Mouse (Mus musculus) layer of hippocampus, adult 2 months (tissue): ENCODE results near the gene Smoc1. TPM values are rescaled to one million over a fixed set of nuclear protein-coding genes. Genes with fewer than 3 reads are reported as not detected.

Experiments
- DNase-seq, 2 experiments: peaks; one replicate each; pipeline ENCODE4 v3.0.0; 2022; ENCODE audit warnings: low spot score in 2 of 2
- H3K27ac ChIP-seq: fragments of 200-600 bp; 2 replicates; pipeline ENCODE4 v1.8.1; 2022
- H3K4me3 ChIP-seq: fragments of 200-600 bp; 2 replicates; pipeline ENCODE4 v1.8.1; 2022; ENCODE audit warnings: mild to moderate bottlenecking
- CTCF ChIP-seq: fragments of 200-600 bp; conservative IDR thresholded peaks from 2 replicates; pipeline ENCODE4 v1.8.1; 2022; ENCODE audit warnings: antibody characterized with exemption, mild to moderate bottlenecking, moderate library complexity
- total RNA-seq, 2 experiments: library from RNA; stranded (reverse); gene quantifications; 2 replicates each; pipeline ENCODE4 v1.2.3; 2021

Gene Smoc1
- total RNA-seq, 2 experiments from 2014 or later: 7.6 to 8.0 TPM

- Histone ChIP-seq H3K27ac (no peak overlapping the region), H3K4me3 (no peak overlapping the region)
- DNase-seq: no peak
- TF ChIP-seq CTCF: no peak
Observed at GRCm38 (mm10) chr12:81031579-81031978, 5.0 kb downstream of the Smoc1 start.

GRCm38 (mm10) chr12:81033389-81034041, 6.9 kb downstream of the Smoc1 start:
- no peak for TF ChIP-seq CTCF
- DNase-seq: peak; percentile 18 to 41
- H3K27ac ChIP-seq: peak overlapping the region; percentile 74
- H3K4me3 ChIP-seq: no peak overlapping the region

GRCm38 (mm10) chr12:81034042-81034417, 7.4 kb downstream of the Smoc1 start:
- DNase-seq: no peak
- TF ChIP-seq CTCF: no peak
- Histone ChIP-seq H3K4me3 (no peak overlapping the region), H3K27ac (peak overlapping the region; percentile 74)

- H3K27ac ChIP-seq: no peak overlapping the region
- no peak overlapping the region for H3K4me3 ChIP-seq
- no peak for TF ChIP-seq CTCF
- DNase-seq: no peak
Observed at GRCm38 (mm10) chr12:81035850-81036249, 9.2 kb downstream of the Smoc1 start.

- no peak overlapping the region for H3K4me3 ChIP-seq
- no peak overlapping the region for H3K27ac ChIP-seq
- DNase-seq: no peak
- TF ChIP-seq CTCF: no peak
Observed at GRCm38 (mm10) chr12:81043616-81044015, 17.0 kb downstream of the Smoc1 start.

GRCm38 (mm10) chr12:81046926-81047325, 20.3 kb downstream of the Smoc1 start:
- Histone ChIP-seq H3K27ac (no peak overlapping the region), H3K4me3 (no peak overlapping the region)
- DNase-seq: peak in 1 of 2 experiments; percentile 24
- no peak for TF ChIP-seq CTCF

GRCm38 (mm10) chr12:81049661-81050060, 23.1 kb downstream of the Smoc1 start:
- Histone ChIP-seq H3K4me3 (no peak overlapping the region), H3K27ac (no peak overlapping the region)
- no peak for DNase-seq
- TF ChIP-seq CTCF: no peak

GRCm38 (mm10) chr12:81055000-81055705, 28.5 kb downstream of the Smoc1 start:
- DNase-seq: no peak
- no peak overlapping the region for H3K27ac ChIP-seq
- H3K4me3 ChIP-seq: no peak overlapping the region
- no peak for TF ChIP-seq CTCF

GRCm38 (mm10) chr12:81055811-81056210, 29.2 kb downstream of the Smoc1 start:
- no peak for DNase-seq
- Histone ChIP-seq H3K4me3 (no peak overlapping the region), H3K27ac (no peak overlapping the region)
- no peak for TF ChIP-seq CTCF

GRCm38 (mm10) chr12:81057619-81058018, 31.0 kb downstream of the Smoc1 start:
- H3K27ac ChIP-seq: no peak overlapping the region

GRCm38 (mm10) chr12:81058561-81058960, 32.0 kb downstream of the Smoc1 start:
- no peak for TF ChIP-seq CTCF
- DNase-seq: no peak
- Histone ChIP-seq H3K27ac (no peak overlapping the region), H3K4me3 (no peak overlapping the region)

More at GRCm38 (mm10) chr12:81057619-81058018, 31.0 kb downstream of the Smoc1 start:
- H3K4me3 ChIP-seq: no peak overlapping the region
- no peak for TF ChIP-seq CTCF
- DNase-seq: no peak

- Histone ChIP-seq H3K27ac (no peak overlapping the region), H3K4me3 (no peak overlapping the region)
- no peak for DNase-seq
- no peak for TF ChIP-seq CTCF
Observed at GRCm38 (mm10) chr12:81061831-81062361, 35.3 kb downstream of the Smoc1 start.

- Histone ChIP-seq H3K4me3 (no peak overlapping the region), H3K27ac (no peak overlapping the region)
- no peak for TF ChIP-seq CTCF
- no peak for DNase-seq
Observed at GRCm38 (mm10) chr12:81063336-81063955, 36.8 kb downstream of the Smoc1 start.

GRCm38 (mm10) chr12:81074139-81074538, 47.5 kb downstream of the Smoc1 start:
- no peak for DNase-seq
- Histone ChIP-seq H3K4me3 (no peak overlapping the region), H3K27ac (no peak overlapping the region)
- no peak for TF ChIP-seq CTCF
